Mouse (Mus musculus) central nervous system, embryonic 18 days (tissue): ENCODE results near the gene Fam193a. TPM values are rescaled to one million over a fixed set of nuclear protein-coding genes. Genes with fewer than 3 reads are reported as not detected.

ENCODE experiments used
- polyA plus RNA-seq: library from polyadenylated mRNA; depleted of rRNA; stranded (reverse); fragments of >200 nt; gene quantifications from 2 replicates; pipeline ENCODE4 v1.2.3, GENCODE M21; 2012; rRNA removed

Gene Fam193a
- polyA plus RNA-seq, result 47.5 and 52.2 TPM in 2 replicates

DNA sequence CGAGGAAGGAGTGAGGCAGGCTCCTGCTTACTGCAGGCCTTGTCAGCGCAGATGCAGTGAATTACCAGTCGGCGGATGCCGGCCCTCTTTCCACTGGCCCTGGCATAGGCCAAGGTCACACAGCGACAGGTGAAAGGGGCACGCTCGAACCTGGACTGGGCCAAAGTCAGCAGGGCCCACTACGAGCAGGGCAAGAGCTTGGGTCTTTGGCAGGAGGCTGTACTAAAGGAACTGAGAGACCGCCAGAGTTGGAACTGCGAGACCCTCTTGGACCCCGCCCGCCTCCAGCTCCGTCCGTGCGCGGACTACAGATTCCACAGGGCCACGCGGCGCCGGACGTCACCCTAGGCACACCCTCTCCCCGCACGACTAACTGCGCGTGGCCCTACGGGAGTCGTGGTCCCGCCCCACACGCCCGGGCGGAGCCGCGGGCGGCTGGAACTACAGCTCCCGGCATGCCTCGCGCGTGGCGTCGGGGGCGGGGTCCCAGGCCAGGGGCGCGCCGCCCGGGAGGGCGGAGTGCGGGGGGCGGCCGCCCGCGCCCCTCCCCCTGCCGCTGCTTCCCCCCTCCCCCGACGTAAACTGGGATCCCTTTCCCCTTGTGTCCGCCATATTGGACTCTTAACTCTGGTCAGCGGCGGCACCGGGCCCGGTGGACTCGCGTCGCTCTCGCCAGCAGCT, at the start of gene Fam193a:
Gene Fam193a (plus strand): TSS at position 593 of the 681 bp plus-strand sequence.

GRCm38 (mm10) chr5:34336097-34336774, 33.5 kb upstream of the Fam193a start, which contains the start of gene Rnf4:
Rnf4 (plus strand) TSS chr5:34336289.

GRCm38 (mm10) chr5:34513466-34514217, 143.9 kb downstream of the Fam193a start, which contains the start of gene Tnip2:
Tnip2 (minus strand) TSS chr5:34513991.

DNA sequence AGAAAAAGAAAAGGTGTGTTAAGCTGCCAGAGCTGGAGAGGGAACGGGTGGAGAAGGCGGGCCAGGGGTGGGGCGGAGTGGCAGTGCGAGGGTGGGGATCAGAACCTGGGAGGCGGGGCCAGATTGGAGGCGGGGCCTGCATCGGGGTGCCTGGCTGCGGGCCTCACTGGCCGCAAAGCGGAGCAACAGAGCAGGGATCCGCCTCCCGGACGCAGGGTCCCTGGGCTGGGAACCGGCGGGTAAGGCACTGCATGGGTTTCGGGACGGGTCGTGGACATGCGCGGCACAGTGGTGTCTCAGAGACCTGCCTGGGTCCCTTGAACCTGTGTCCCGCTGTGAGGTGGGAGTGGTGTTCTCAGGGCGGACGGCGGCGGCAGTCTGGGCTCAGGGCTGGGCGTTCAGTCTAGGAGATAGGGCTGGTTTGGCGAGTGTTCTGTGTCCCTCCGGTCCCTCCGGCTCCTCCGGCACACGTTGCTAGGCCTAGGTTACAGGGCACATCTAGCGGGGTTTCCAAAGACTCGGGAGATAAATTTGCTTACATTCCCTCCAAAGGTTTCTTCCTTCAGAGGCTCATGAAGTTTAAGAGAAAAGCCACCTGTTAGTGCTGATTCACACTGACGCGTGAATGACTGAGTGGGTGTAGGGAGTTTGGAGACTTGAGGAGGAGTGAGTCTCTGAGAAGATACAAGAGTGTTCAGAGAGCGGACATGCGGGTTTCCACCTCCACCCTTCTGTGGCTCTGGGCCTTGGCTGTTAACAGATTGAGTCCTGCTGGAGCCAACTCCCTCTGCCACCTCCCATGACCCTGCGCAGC, 156.1 kb downstream of the Fam193a start, which contains the start of gene Sh3bp2:
Gene Sh3bp2 (plus strand): TSS at position 176 of the 814 bp plus-strand sequence.

Other genes starting within 250 kb of the Fam193a start
- 0.44 and 0.71 TPM in 2 replicates for gene Poln, start 200.5 kb upstream of the Fam193a start, polyA plus RNA-seq
- 5.7 and 6.1 TPM in 2 replicates for gene Haus3, start 200.4 kb upstream of the Fam193a start, polyA plus RNA-seq
- gene Mxd4, start 182.2 kb upstream of the Fam193a start, polyA plus RNA-seq, result 81.3 and 85.4 TPM in 2 replicates
- 9.0 and 9.5 TPM in 2 replicates for gene Zfyve28, start 81.5 kb upstream of the Fam193a start, polyA plus RNA-seq
- gene Cfap99, start 81.3 kb upstream of the Fam193a start, polyA plus RNA-seq, result 0.14 and 0.21 TPM in 2 replicates
- 108 TPM in 2 replicates for gene Rnf4, start 33.6 kb upstream of the Fam193a start, polyA plus RNA-seq
- 13.6 and 13.7 TPM in 2 replicates for gene Tnip2, start 144.1 kb downstream of the Fam193a start, polyA plus RNA-seq
- gene Sh3bp2, start 155.9 kb downstream of the Fam193a start, polyA plus RNA-seq, result 32.1 and 37.2 TPM in 2 replicates
- 253 and 261 TPM in 2 replicates for gene Add1, start 203.7 kb downstream of the Fam193a start, polyA plus RNA-seq